Mouse (Mus musculus): ENCODE measurements around the gene Iqsec1. TPM values are rescaled to one million over a fixed set of nuclear protein-coding genes. Genes with fewer than 3 reads are reported as not detected.
A peak's percentile ranks its signal among the peaks of the same experiment; 100 is the strongest.

Iqsec1 gene
- polyA plus RNA-seq, 1 experiment from 2014 or later: 16.1 TPM

- Histone ChIP-seq H3K4me3 (ENCODE audit: low read length) (peak overlapping the region; percentile 53), H3K4me1 (ENCODE audit: control insufficient read depth, insufficient read depth, low read length) (no peaks in the 10 kb centered on the region), H3K27ac (ENCODE audit: low read depth, low read length) (no peak overlapping the region), H3K4me2 (replicated peaks; ENCODE audit: low read depth, low read length) (peak overlapping the region; percentile 99), H3K9ac (ENCODE audit: low read depth, low read length) (peak overlapping the region; percentile 68), H3K9me3 (ENCODE audit: control insufficient read depth, low read length) (peaks cover 9% of the 10 kb centered on the region; the same call in 1 of the 2 replicates), H3K27me3 (ENCODE audit: control insufficient read depth, insufficient read depth, low read length) (peaks cover 7% of the 10 kb centered on the region), H3K36me3 (ENCODE audit: control insufficient read depth, insufficient read depth, low read length) (no peaks in the 10 kb centered on the region)
- WGBS: under 1% methylated on average over 75 of the region's 76 CpGs
- ATAC-seq (ENCODE audit: low FRiP score, low TSS enrichment): no peak; the same call in 1 of the 2 replicates
Observed at GRCm38 (mm10) chr6:90987561-90988298, 755 bp downstream of the Iqsec1 start.

DNA sequence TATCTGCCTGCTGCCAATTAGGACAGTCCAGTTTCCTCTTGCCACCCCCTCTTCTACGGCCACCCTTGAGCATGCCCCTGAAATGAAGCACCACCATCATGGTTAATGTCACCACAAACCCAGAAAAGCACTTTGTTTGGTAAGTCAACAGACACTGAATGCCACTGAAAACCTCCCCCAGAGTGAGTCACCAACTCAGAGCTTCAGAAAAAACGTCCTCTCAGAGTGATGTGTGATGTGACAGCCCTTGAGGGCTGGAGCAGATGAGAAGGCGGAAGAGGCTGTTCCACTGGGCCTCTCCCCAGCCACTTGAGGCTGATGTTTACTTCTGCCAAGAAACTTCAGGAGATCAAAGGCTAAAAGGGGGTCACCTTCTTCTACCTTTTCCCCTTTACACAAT, 4.4 kb downstream of the Iqsec1 start:
- Histone ChIP-seq H3K4me2 (replicated peaks; ENCODE audit: low read depth, low read length) (no peak overlapping the region), H3K4me3 (ENCODE audit: low read length) (no peak overlapping the region), H3K9me3 (ENCODE audit: control insufficient read depth, low read length) (no peaks in the 10 kb centered on the region), H3K4me1 (ENCODE audit: control insufficient read depth, insufficient read depth, low read length) (no peaks in the 10 kb centered on the region), H3K36me3 (ENCODE audit: control insufficient read depth, insufficient read depth, low read length) (no peaks in the 10 kb centered on the region), H3K27ac (ENCODE audit: low read depth, low read length) (no peak overlapping the region), H3K9ac (ENCODE audit: low read depth, low read length) (no peak overlapping the region), H3K27me3 (ENCODE audit: control insufficient read depth, insufficient read depth, low read length) (peaks cover 7% of the 10 kb centered on the region)
- WGBS: 36% methylated on average over 3 of the region's 3 CpGs
- ATAC-seq (ENCODE audit: low FRiP score, low TSS enrichment): no peak

DNA sequence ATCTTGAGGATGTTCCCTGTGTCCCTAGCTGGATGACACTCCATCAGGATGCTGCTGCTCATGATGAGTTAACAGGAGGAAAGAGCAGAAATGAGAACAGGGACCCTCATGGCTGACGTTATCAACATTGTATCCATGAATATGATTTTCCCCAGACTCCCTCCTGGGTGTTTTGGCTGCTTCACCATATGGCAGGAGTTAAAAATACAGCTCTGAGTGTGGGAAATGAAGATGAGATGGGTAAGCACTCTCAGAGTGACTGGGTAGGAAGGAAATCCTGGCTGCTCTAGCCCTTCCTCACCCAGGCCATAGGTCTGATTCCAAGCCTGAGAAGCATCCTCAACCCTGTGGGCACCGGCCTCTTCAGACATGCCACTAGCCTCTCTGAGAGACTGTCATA, 14.2 kb downstream of the Iqsec1 start:
- Histone ChIP-seq H3K4me3 (ENCODE audit: low read length) (no peak overlapping the region), H3K9ac (ENCODE audit: low read depth, low read length) (no peak overlapping the region), H3K4me1 (ENCODE audit: control insufficient read depth, insufficient read depth, low read length) (peaks cover 8% of the 10 kb centered on the region), H3K27me3 (ENCODE audit: control insufficient read depth, insufficient read depth, low read length) (no peaks in the 10 kb centered on the region), H3K9me3 (ENCODE audit: control insufficient read depth, low read length) (no peaks in the 10 kb centered on the region), H3K36me3 (ENCODE audit: control insufficient read depth, insufficient read depth, low read length) (no peaks in the 10 kb centered on the region), H3K27ac (ENCODE audit: low read depth, low read length) (no peak overlapping the region), H3K4me2 (replicated peaks; ENCODE audit: low read depth, low read length) (no peak overlapping the region)
- ATAC-seq (ENCODE audit: low FRiP score, low TSS enrichment): no peak
- 96% methylated on average over 2 of the region's 2 CpGs for WGBS

DNA sequence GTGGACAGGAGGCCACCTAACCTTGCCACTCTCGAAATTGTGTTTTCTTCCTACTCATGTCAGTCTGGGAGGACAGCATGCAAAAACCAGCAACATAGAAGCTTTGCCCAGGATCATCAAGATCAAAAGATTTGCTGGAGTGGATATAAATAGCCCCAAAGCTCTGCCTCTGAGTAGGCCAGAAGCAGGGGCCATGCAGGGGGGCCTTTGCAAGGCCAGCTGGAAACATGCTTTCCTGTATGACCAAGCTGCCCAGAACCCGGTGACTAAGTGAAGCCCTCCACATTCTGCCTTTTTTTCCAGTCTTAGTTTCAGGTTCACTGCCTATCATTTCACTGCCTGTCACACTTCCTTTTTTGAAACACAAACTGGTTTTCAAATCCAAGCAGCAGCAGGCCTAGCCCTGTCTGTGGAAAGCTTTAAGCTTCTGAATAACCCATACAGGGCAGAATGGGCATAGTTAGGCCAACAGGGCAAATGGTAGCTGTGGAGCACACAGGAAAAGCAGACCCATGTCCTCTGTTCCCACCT, 19.1 kb downstream of the Iqsec1 start:
- no peak overlapping the region for H3K9ac ChIP-seq (ENCODE audit: low read depth, low read length)
- H3K27ac ChIP-seq (ENCODE audit: low read depth, low read length): peak overlapping the region; percentile 24; the same call in 1 of the 2 replicates
- peaks cover 10% of the 10 kb centered on the region for H3K4me1 ChIP-seq (ENCODE audit: control insufficient read depth, insufficient read depth, low read length)

DNA sequence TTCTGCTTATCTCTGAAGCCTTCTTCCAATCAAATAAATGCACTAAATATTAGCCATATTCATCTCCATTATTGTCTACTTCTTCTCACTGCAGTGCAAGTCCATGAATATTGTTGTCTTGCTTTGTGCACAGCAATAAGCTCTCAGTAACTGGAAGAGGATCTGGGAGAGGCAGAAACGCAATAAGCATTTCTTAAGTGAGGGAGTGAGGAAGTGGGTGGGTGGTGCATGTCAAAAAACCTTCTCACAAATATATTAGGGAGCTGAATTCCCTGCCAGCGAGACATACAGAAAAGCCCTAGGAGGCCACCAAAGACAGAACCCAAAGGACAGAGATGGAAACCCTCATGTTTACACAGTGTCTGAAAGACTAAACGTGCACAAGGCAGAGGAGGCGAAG, 35.1 kb downstream of the Iqsec1 start:
- H3K4me3 ChIP-seq (ENCODE audit: low read length): no peak overlapping the region
- H3K9ac ChIP-seq (ENCODE audit: low read depth, low read length): no peak overlapping the region
- ATAC-seq (ENCODE audit: low FRiP score, low TSS enrichment): no peak
- WGBS: 71% methylated on average over 4 of the region's 4 CpGs
- H3K36me3 ChIP-seq (ENCODE audit: control insufficient read depth, insufficient read depth, low read length): no peaks in the 10 kb centered on the region
- H3K4me2 ChIP-seq (replicated peaks; ENCODE audit: low read depth, low read length): no peak overlapping the region
- no peaks in the 10 kb centered on the region for H3K4me1 ChIP-seq (ENCODE audit: control insufficient read depth, insufficient read depth, low read length)
- H3K9me3 ChIP-seq (ENCODE audit: control insufficient read depth, low read length): no peaks in the 10 kb centered on the region
- H3K27ac ChIP-seq (ENCODE audit: low read depth, low read length): no peak overlapping the region
- H3K27me3 ChIP-seq (ENCODE audit: control insufficient read depth, insufficient read depth, low read length): no peaks in the 10 kb centered on the region

More for the DNA sequence above, 19.1 kb downstream of the Iqsec1 start:
- Histone ChIP-seq H3K36me3 (ENCODE audit: control insufficient read depth, insufficient read depth, low read length) (no peaks in the 10 kb centered on the region), H3K4me3 (ENCODE audit: low read length) (no peak overlapping the region), H3K9me3 (ENCODE audit: control insufficient read depth, low read length) (no peaks in the 10 kb centered on the region), H3K27me3 (ENCODE audit: control insufficient read depth, insufficient read depth, low read length) (no peaks in the 10 kb centered on the region), H3K4me2 (replicated peaks; ENCODE audit: low read depth, low read length) (no peak overlapping the region)
- ATAC-seq (ENCODE audit: low FRiP score, low TSS enrichment): 0 out of 2 replicates have a peak, but pooled peaks have one; percentile 46
- WGBS: 34% methylated on average over 2 of the region's 2 CpGs

DNA sequence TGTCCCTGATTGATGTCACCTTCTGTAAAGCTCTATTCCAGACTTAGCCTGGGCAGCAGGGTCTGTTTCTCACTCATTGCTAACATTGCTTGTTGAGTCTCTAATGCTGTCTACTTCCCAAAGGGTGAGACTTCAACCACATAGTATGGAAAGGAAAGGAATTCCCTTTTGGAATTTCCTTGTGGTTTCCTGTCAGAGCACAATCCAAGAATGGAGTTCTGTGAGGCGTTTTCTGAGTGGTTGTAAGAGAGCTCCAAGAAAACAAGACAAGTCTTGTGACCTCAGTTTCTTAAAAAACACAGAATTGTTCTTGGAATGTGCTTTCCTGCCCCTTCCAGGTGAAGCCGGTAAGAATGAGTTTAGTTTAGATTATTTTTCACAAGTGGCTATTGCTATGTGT, 37.5 kb downstream of the Iqsec1 start:
- no peak overlapping the region for H3K4me2 ChIP-seq (replicated peaks; ENCODE audit: low read depth, low read length)
- WGBS: 69% methylated on average over 2 of the region's 2 CpGs

DNA sequence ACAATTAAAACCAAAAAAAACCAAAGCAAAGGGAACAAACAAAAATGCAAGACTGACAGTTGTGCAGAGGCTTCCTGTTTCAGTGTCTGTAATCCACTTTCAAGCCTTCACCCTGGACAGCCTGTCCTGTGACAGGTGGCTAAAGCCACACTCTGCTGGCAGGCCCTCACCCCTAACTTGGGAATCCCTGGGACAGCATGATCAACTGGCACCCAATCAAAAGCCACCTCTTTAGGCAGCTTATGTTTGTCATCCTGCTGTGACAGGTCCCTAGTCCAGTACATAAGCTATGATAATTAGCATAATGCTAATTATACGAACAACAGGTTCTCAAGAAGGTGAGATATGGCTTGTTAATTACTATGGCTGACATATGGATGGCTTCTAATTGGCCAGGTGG, 40.4 kb downstream of the Iqsec1 start:
- Histone ChIP-seq H3K4me2 (replicated peaks; ENCODE audit: low read depth, low read length) (no peak overlapping the region), H3K9me3 (ENCODE audit: control insufficient read depth, low read length) (no peaks in the 10 kb centered on the region), H3K27ac (ENCODE audit: low read depth, low read length) (no peak overlapping the region), H3K4me1 (ENCODE audit: control insufficient read depth, insufficient read depth, low read length) (no peaks in the 10 kb centered on the region), H3K4me3 (ENCODE audit: low read length) (no peak overlapping the region), H3K36me3 (ENCODE audit: control insufficient read depth, insufficient read depth, low read length) (no peaks in the 10 kb centered on the region), H3K9ac (ENCODE audit: low read depth, low read length) (no peak overlapping the region), H3K27me3 (ENCODE audit: control insufficient read depth, insufficient read depth, low read length) (no peaks in the 10 kb centered on the region)
- no peak for ATAC-seq (ENCODE audit: low FRiP score, low TSS enrichment)
- WGBS: 85% methylated on average over 1 of the region's 1 CpGs

More for the DNA sequence above, 37.5 kb downstream of the Iqsec1 start:
- Histone ChIP-seq H3K4me1 (ENCODE audit: control insufficient read depth, insufficient read depth, low read length) (no peaks in the 10 kb centered on the region), H3K27ac (ENCODE audit: low read depth, low read length) (no peak overlapping the region), H3K9me3 (ENCODE audit: control insufficient read depth, low read length) (no peaks in the 10 kb centered on the region), H3K4me3 (ENCODE audit: low read length) (no peak overlapping the region), H3K9ac (ENCODE audit: low read depth, low read length) (no peak overlapping the region), H3K27me3 (ENCODE audit: control insufficient read depth, insufficient read depth, low read length) (no peaks in the 10 kb centered on the region), H3K36me3 (ENCODE audit: control insufficient read depth, insufficient read depth, low read length) (no peaks in the 10 kb centered on the region)
- no peak for ATAC-seq (ENCODE audit: low FRiP score, low TSS enrichment)

DNA sequence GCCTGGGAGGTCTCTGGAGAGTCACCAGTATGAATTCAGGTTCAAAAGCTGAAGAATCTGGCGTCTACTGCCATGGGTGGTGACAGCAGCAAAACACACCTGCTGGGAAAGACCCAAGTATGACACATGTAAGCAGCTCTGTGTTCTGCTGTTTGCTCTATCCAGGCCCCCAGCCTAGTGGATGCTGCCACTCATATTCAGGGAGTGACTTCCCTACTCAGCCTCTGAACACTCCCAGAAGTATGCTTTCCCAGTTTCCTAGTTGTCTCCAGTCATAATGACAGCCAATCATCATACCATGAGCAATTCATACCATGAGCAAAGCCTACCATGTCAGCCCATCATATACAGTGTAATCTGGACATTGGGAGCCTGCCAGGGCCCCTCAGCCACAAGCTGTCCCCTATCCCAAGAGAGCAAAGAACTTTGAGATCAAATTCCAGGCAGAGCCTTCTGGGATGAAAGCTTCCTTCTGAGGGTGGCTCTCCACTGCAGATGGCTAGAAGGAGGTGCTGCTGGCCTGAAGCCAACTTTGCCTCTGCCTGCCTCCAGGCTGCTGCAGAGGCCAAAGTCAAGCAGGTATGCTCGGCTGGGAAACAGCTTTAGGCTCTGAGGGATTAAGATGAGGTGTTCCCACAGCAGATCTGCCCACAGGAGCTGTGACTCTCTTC, 42.8 kb downstream of the Iqsec1 start:
- no peaks in the 10 kb centered on the region for H3K27me3 ChIP-seq (ENCODE audit: control insufficient read depth, insufficient read depth, low read length)
- no peak for ATAC-seq (ENCODE audit: low FRiP score, low TSS enrichment)
- no peaks in the 10 kb centered on the region for H3K4me1 ChIP-seq (ENCODE audit: control insufficient read depth, insufficient read depth, low read length)

DNA sequence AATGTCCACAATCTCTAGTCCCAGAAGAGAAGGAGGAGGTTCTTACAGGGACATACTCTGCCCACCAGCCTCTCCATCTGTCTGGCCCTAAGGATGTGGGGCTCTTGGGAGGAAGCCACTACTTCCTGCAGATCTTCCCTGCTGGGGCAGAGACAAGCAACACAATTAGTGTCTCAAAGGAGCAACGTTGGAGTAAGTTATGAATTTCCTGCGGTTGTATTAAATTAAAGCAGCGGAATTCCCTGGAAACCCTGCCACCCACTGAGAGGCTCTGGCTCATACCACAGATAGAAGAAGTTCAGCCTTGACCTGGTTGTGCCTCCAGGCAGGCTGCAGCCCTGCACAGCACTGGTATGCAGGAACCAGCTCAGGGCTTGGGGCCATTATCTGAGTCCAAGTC, 47.2 kb downstream of the Iqsec1 start:
- H3K27ac ChIP-seq (ENCODE audit: low read depth, low read length): no peak overlapping the region
- H3K4me3 ChIP-seq (ENCODE audit: low read length): no peak overlapping the region
- no peaks in the 10 kb centered on the region for H3K4me1 ChIP-seq (ENCODE audit: control insufficient read depth, insufficient read depth, low read length)
- no peak overlapping the region for H3K9ac ChIP-seq (ENCODE audit: low read depth, low read length)
- no peaks in the 10 kb centered on the region for H3K27me3 ChIP-seq (ENCODE audit: control insufficient read depth, insufficient read depth, low read length)
- H3K36me3 ChIP-seq (ENCODE audit: control insufficient read depth, insufficient read depth, low read length): no peaks in the 10 kb centered on the region
- H3K9me3 ChIP-seq (ENCODE audit: control insufficient read depth, low read length): no peaks in the 10 kb centered on the region
- no peak overlapping the region for H3K4me2 ChIP-seq (replicated peaks; ENCODE audit: low read depth, low read length)
- ATAC-seq (ENCODE audit: low FRiP score, low TSS enrichment): no peak
- WGBS: 63% methylated on average over 3 of the region's 3 CpGs

More for the DNA sequence above, 42.8 kb downstream of the Iqsec1 start:
- no peak overlapping the region for H3K27ac ChIP-seq (ENCODE audit: low read depth, low read length)
- H3K4me3 ChIP-seq (ENCODE audit: low read length): no peak overlapping the region
- no peak overlapping the region for H3K9ac ChIP-seq (ENCODE audit: low read depth, low read length)
- no peaks in the 10 kb centered on the region for H3K9me3 ChIP-seq (ENCODE audit: control insufficient read depth, low read length)
- H3K4me2 ChIP-seq (replicated peaks; ENCODE audit: low read depth, low read length): no peak overlapping the region
- WGBS: 81% methylated on average over 2 of the region's 2 CpGs
- H3K36me3 ChIP-seq (ENCODE audit: control insufficient read depth, insufficient read depth, low read length): no peaks in the 10 kb centered on the region

All from kidney, embryonic 14.5 days (tissue).